Mouse (Mus musculus) CD4-positive, CD25-positive, alpha-beta regulatory T cell, adult 2 months (primary cell): ENCODE results near the gene Sln.

Experiments used
- DNase-seq: peaks from one replicate; pipeline ENCODE4 v3.0.0-alpha.2; 2012; ENCODE audit warnings: low read depth, low spot score

Gene Sln

DNA sequence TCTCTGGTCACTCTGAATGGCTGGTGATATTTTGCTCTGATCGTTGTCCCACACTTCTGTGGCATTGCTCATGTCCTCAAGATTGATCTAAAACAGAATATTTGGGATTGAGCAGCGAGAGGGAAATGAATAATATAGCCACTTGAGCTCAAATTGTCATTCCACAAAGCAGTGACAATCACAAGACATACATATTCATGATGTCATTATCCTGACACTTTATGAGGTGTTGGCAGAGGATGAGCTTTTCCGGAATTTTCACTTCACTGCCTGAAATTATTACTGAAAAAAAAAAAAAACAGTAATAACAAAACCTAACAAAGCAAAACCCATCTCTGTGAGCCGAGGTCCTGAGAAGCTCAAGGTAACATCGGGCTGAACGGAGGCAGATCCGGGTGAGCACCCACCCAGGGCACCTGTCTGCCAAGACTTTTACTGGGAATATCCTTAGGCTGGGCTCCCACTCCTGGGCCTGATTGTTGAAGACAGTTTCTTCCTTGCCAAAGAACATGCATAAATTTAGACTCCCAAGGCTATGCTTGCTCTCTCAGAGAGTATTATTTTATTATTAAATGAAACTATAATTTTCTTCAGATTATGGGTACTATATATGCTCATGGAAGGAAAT is 53.4 kb downstream of the Sln start:
- DNase-seq: no peak
